Mouse (Mus musculus): ENCODE data around the gene Pfkm. TPM values are rescaled to one million over a fixed set of nuclear protein-coding genes. Genes with fewer than 3 reads are reported as not detected.
A peak's percentile ranks its signal among the peaks of the same experiment; 100 is the strongest.

Gene Pfkm
- polyA plus RNA-seq, 1 experiment from 2014 or later: 44.6 TPM

DNA sequence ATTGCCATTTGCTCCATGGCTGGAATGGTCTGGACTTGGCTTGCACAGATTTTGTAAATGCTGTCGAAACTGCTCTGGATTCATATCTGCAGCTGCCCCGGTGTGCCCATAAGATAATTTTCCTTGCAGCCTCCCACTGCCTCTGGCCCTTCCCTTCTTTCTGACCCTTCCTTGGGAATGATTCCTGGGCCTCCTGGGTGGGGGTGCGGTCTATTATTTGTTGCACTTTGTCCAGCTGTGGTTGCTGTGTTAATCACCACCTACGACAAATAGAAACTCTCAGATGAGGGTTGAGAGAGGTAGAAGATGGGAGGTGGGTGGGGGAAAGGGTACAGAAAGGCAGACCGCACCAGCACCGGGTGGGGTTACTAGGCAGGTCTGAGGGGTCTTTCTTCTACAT lies 14.8 kb downstream of the Pfkm start:
- 83% methylated on average over 6 of the region's 6 CpGs for WGBS
- ATAC-seq (replicated peaks; ENCODE audit: low FRiP score): no peak
- Histone ChIP-seq H3K27ac (no peak overlapping the region; the same call in 1 of the 2 replicates), H3K4me2 (no peak overlapping the region), H3K9me3 (replicated peaks) (no peaks in the 10 kb centered on the region), H3K4me1 (peaks cover 27% of the 10 kb centered on the region), H3K4me3 (replicated peaks) (no peak overlapping the region), H3K27me3 (0 out of 2 replicates have a peak, but pooled peaks cover 4% of the 10 kb centered on the region), H3K36me3 (peaks cover 5% of the 10 kb centered on the region; the same call in 1 of the 2 replicates), H3K9ac (no peak overlapping the region)

DNA sequence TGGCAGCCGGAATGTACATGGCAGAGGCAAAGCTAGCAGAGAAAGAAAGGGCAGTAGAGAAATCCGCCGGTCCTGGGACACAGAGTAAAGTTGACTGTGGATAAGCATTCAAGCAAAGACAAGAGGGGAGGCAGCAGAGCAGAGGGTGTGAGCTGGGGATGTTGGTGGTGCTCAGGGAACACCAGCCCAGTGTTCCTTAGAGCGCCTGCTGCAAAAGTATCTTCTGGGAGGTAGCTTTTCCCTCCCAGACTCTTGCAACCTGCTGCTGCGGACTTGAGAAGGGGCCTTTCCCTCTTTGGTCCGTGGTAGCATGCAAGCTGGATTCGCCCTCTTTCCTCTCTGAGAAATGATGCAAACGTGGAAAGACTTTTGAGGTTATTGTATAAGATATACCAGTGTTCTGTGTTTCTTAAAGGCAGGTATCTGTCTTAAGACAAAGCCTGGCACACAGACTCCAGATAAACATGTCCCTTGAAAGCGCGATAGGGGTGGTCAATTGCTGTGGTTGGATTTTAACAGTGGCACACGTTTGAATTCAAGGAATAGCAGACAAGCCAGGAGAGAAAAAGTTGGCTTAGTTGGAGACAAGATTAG lies 15.4 kb downstream of the Pfkm start:
- Histone ChIP-seq H3K36me3 (peaks cover 11% of the 10 kb centered on the region; the same call in 1 of the 2 replicates), H3K9me3 (replicated peaks) (no peaks in the 10 kb centered on the region), H3K27me3 (0 out of 2 replicates have a peak, but pooled peaks cover 4% of the 10 kb centered on the region), H3K27ac (peak overlapping the region; percentile 90), H3K9ac (peak overlapping the region; percentile 82), H3K4me3 (replicated peaks) (peak overlapping the region; percentile 74), H3K4me1 (peaks cover 27% of the 10 kb centered on the region), H3K4me2 (peak overlapping the region; percentile 86)
- 34% methylated on average over 11 of the region's 11 CpGs for WGBS
- no peak for ATAC-seq (replicated peaks; ENCODE audit: low FRiP score)

DNA sequence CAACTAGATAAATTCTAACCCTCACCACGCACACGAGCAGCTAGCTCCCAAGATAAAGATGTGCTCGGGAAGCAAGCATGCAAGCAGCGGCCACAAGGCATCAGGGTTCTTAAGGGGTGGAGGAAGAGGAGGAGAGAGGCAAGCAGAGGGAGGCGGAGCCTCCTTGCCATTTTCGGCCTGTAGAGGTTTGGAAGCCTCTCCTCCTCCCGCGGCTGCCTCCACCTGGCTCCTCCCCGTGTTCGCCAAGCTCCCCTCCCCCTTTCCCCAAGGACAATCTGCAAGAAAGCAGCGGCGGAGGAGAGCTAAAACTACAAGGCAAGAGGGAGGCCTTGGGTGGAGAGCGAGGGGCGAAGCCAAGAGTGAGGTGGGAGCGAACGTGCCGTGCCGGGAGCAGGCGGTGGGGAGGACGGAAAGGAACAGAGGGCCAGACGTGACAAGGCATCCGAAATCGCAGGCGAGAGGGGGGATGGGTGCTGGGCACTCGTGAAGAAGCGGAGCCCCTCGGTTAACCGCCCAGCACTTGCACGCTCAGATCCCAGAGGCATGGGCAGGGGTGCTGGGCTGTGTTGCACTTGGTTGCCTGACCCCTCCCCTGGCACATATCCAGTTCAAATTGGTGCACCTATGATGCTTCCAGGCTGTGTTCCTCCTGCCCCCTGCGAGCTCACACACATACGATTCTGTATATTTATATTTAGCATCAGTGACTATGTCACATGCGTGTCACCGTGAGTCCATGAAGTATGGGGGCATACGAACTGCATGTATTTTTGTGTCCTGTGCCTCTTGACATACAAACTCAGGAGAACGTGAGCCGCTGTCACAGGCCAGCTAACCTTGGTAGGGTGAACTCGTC lies 16.1 kb downstream of the Pfkm start:
- 2% methylated on average over 37 of the region's 37 CpGs for WGBS
- peak overlapping the region; percentile 86 for H3K4me2 ChIP-seq
- ATAC-seq (replicated peaks; ENCODE audit: low FRiP score): peak; percentile 97
- H3K36me3 ChIP-seq: peaks cover 14% of the 10 kb centered on the region; the same call in 1 of the 2 replicates
- H3K9ac ChIP-seq: peak overlapping the region; percentile 82
- peak overlapping the region; percentile 74 for H3K4me3 ChIP-seq (replicated peaks)
- peak overlapping the region; percentile 90 for H3K27ac ChIP-seq
- 0 out of 2 replicates have a peak, but pooled peaks cover 4% of the 10 kb centered on the region for H3K27me3 ChIP-seq
- peaks cover 27% of the 10 kb centered on the region for H3K4me1 ChIP-seq
- no peaks in the 10 kb centered on the region for H3K9me3 ChIP-seq (replicated peaks)

DNA sequence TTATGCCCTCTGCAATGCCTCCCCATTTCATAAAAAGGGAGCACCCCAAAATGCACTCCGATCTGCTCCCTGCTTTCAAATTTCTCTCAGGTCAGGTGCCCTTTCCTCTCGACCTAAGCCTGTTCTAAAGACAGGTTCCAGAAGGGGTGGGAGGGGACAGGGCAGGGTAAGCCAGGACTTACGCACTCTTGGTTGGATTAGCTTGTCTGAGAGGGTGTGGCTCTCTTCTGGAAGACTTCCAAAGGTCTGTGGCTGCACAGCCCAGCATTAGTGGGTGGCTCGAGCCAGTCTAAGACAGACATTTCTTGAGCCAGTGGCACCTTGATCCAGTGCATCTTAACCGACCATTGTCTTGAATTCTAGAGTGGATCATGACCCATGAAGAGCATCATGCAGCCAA lies 19.4 kb downstream of the Pfkm start:
- H3K27me3 ChIP-seq: no peaks in the 10 kb centered on the region
- peaks cover 29% of the 10 kb centered on the region for H3K36me3 ChIP-seq
- no peak overlapping the region for H3K9ac ChIP-seq
- no peak overlapping the region for H3K4me2 ChIP-seq
- H3K4me1 ChIP-seq: peaks cover 27% of the 10 kb centered on the region
- no peak overlapping the region for H3K4me3 ChIP-seq (replicated peaks)
- WGBS: 75% methylated on average over 5 of the region's 5 CpGs
- no peak overlapping the region for H3K27ac ChIP-seq
- ATAC-seq (replicated peaks; ENCODE audit: low FRiP score): no peak
- H3K9me3 ChIP-seq (replicated peaks): no peaks in the 10 kb centered on the region

DNA sequence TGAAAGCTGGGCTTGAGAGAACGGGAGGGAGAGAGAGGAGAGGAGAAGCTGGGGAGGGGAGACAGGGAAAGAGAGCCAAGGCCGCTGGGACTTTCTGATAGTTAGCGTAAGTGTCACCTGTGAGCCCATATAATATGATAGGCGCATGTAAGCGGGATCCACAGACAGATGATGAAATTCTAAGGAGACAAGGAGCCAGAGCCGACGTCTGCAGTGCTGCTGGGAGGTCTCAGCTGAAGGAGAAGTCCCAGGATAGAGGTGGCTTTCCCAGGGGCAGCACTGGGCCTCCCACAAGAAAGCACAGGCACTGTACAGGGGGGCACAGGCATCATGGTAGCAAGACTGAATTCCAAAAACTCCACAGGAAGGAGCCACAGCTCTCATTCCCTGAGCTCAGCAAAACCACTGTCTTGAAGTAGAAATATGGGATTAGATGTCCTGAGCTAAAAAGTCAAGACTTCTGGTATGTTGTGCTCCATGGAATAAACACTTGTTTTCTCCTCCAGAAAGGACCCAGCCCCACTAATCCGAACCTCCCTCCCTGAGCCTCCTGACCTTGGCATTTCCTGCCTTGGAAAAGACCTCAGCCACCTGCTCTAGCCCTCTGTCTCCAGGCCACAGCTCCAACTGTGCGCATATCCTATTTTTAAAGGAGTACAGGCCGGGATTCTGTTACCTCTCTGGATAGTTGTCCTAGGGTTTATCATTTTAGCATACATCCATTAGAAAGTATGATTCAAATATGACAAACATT lies 21.9 kb downstream of the Pfkm start:
- H3K4me2 ChIP-seq: no peak overlapping the region
- H3K36me3 ChIP-seq: peaks cover 51% of the 10 kb centered on the region
- no peak overlapping the region for H3K4me3 ChIP-seq (replicated peaks)
- H3K9ac ChIP-seq: no peak overlapping the region
- no peak overlapping the region for H3K27ac ChIP-seq
- no peaks in the 10 kb centered on the region for H3K27me3 ChIP-seq
- 78% methylated on average over 10 of the region's 10 CpGs for WGBS
- H3K4me1 ChIP-seq: peaks cover 7% of the 10 kb centered on the region; the same call in 1 of the 2 replicates
- ATAC-seq (replicated peaks; ENCODE audit: low FRiP score): no peak
- no peaks in the 10 kb centered on the region for H3K9me3 ChIP-seq (replicated peaks)

DNA sequence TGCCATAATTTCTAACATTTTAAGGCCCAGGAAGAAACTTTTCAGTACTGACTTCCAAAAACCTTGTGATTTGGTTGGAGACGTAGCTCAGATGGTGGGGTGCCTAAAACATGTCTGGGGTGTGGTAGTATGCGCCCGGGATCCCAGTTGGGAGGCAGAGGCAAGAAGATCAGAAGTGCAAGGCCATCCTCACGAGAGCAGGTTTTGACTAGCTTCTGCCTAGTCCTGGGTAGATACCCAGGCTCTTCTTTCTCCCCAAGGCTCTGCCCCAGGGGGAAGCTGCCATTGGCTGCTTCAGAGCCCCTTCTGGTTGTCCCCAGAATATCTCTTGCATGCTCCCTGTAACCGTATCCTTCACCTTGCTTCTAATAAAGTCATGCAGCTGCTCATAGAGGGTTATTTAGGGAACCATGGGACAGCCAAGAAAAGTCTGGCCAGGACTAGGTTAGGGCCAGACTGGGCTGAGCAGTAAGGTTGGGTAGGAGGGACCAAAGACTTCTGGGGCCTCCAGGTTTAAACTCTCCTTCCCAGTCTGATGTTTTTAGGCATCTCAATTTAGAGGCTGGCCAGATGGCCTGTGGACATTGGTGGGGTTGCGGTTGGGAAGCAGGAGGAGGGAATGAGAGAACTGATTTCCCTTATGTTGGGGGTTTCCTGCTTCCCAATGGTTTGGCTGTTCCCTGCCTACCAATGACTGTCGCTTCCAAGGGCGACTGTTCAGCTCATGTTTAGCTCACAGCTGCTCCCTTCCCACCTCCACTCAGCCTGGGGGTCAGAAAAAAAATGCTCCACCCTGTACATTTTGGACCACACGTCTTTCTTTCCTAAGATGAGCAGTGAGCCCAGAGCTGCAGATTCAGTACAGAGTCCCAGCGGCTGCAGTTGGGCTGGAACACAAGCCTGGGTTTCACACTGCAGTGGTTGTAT lies 22.7 kb downstream of the Pfkm start:
- H3K4me2 ChIP-seq: no peak overlapping the region
- H3K9me3 ChIP-seq (replicated peaks): no peaks in the 10 kb centered on the region
- no peak overlapping the region for H3K9ac ChIP-seq
- H3K27ac ChIP-seq: no peak overlapping the region
- no peaks in the 10 kb centered on the region for H3K27me3 ChIP-seq
- H3K4me3 ChIP-seq (replicated peaks): no peak overlapping the region
- peaks cover 59% of the 10 kb centered on the region for H3K36me3 ChIP-seq
- whole genome bisulfite sequencing: 86% methylated on average over 10 of the region's 10 CpGs
- peaks cover under 1% of the 10 kb centered on the region; the same call in 1 of the 2 replicates for H3K4me1 ChIP-seq
- ATAC-seq (replicated peaks; ENCODE audit: low FRiP score): no peak

DNA sequence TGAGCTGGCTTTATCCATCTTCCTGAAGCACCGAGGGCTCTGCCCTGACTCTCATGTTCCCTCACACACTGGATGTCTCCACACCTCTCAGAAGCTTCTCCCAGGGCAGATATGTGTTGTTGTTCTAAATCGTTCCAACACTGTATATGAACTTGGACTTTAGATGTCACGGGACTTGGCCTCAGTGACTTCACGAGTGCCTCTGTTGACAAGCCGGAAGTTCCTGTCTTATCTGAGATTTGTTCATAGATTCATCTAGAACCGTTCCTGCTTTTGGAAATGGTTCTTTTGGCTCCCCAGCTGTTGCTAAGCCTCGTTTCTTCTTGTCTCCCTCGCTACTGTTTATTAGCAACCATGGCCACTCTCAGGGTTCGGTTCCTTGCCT lies 23.4 kb downstream of the Pfkm start:
- H3K4me1 ChIP-seq: no peaks in the 10 kb centered on the region
- ATAC-seq (replicated peaks; ENCODE audit: low FRiP score): no peak
- H3K4me3 ChIP-seq (replicated peaks): no peak overlapping the region
- WGBS: 87% methylated on average over 9 of the region's 9 CpGs
- no peak overlapping the region for H3K4me2 ChIP-seq
- no peak overlapping the region for H3K9ac ChIP-seq
- no peaks in the 10 kb centered on the region for H3K27me3 ChIP-seq
- H3K36me3 ChIP-seq: peaks cover 66% of the 10 kb centered on the region
- no peak overlapping the region for H3K27ac ChIP-seq
- no peaks in the 10 kb centered on the region for H3K9me3 ChIP-seq (replicated peaks)

DNA sequence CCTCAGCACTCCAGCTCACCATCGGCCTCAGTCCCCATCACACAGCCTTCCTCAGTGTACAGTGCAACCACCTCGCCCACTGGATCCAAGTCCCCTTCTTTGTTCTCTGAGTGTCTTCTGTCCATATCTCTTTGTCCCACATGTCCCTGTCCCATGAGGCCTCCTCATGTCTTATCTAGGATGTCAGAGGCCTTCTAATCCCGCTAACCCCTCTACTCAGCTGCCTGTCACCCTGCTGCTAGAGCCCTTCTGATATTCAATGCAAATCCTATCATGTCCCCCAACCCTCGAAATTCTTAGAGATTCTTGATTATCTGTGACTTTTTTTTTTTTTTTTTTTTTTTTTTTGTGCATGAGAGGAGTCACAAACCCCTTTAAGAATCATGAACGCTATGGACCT lies 23.9 kb downstream of the Pfkm start:
- WGBS: 86% methylated on average over 5 of the region's 5 CpGs
- Histone ChIP-seq H3K4me3 (replicated peaks) (no peak overlapping the region), H3K9me3 (replicated peaks) (no peaks in the 10 kb centered on the region), H3K27me3 (no peaks in the 10 kb centered on the region), H3K4me2 (no peak overlapping the region), H3K4me1 (no peaks in the 10 kb centered on the region), H3K36me3 (peaks cover 71% of the 10 kb centered on the region), H3K9ac (no peak overlapping the region), H3K27ac (no peak overlapping the region)
- no peak for ATAC-seq (replicated peaks; ENCODE audit: low FRiP score)

DNA sequence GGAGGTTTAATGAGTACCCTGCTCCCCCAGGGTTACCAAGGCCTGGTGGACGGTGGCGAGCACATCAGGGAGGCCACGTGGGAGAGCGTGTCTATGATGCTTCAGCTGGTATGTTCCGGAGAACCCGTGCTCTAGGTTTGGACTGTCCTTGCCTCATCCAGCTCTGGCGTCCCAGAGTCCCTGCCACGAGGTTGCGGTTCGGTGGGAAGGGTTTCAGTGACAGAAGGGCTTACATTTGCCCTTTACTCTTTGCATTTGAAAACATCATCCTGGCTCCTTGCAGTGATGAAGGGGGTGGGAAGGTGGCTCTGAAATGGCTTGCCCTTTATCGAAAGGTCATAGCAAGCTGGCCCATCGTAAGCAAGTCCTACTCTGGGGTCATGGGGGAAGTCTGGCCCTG lies 27.0 kb downstream of the Pfkm start:
- H3K27me3 ChIP-seq: no peaks in the 10 kb centered on the region
- no peak overlapping the region for H3K27ac ChIP-seq
- peaks cover 87% of the 10 kb centered on the region for H3K36me3 ChIP-seq
- H3K4me1 ChIP-seq: no peaks in the 10 kb centered on the region
- H3K9ac ChIP-seq: no peak overlapping the region
- H3K4me2 ChIP-seq: no peak overlapping the region
- no peaks in the 10 kb centered on the region for H3K9me3 ChIP-seq (replicated peaks)
- H3K4me3 ChIP-seq (replicated peaks): no peak overlapping the region
- whole genome bisulfite sequencing: 81% methylated on average over 12 of the region's 12 CpGs
- no peak for ATAC-seq (replicated peaks; ENCODE audit: low FRiP score)

DNA sequence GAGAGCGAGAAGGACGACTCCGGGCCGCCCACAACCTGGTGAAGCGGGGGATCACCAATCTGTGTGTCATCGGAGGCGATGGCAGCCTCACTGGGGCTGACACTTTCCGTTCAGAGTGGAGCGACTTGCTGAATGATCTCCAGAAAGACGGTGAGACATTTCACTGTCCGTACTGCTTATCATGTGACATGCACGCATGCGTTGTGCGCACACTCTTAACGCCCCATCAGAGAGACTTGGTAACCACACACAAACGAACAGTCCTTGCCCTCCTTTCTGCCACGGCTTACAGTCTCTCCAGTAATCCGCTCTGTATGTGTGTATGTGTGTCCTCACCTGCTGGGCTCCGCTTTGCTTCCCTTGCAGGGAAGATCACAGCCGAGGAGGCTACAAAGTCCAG lies 28.4 kb downstream of the Pfkm start:
- Histone ChIP-seq H3K4me2 (no peak overlapping the region), H3K4me1 (no peaks in the 10 kb centered on the region), H3K9ac (no peak overlapping the region), H3K27me3 (no peaks in the 10 kb centered on the region), H3K4me3 (replicated peaks) (no peak overlapping the region), H3K9me3 (replicated peaks) (no peaks in the 10 kb centered on the region), H3K36me3 (peaks cover 91% of the 10 kb centered on the region), H3K27ac (no peak overlapping the region)
- ATAC-seq (replicated peaks; ENCODE audit: low FRiP score): no peak
- 94% methylated on average over 20 of the region's 20 CpGs for WGBS

DNA sequence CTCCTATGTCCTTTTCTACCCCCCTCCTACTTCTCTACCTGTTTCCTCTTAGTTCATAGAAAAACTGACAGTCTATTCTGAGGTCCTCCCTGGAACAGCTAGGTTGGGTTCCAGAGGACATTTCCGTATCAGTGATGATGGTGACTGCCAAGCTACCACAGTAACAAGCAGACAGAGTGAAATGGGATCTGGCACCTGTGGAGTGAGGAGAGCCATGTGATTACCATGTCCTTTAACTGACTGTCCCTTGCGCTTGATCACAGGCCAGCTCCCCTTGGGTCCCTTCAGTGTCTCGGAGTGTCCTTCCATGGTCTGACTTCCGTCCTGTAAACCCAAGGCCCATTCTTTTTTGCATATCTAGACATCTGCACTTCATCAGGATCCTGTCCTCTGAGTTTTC lies 38.6 kb downstream of the Pfkm start:
- peaks cover 74% of the 10 kb centered on the region for H3K36me3 ChIP-seq
- no peak for ATAC-seq (replicated peaks; ENCODE audit: low FRiP score)
- no peak overlapping the region for H3K27ac ChIP-seq
- no peaks in the 10 kb centered on the region for H3K27me3 ChIP-seq
- H3K4me1 ChIP-seq: peaks cover 26% of the 10 kb centered on the region
- WGBS: 90% methylated on average over 4 of the region's 4 CpGs
- H3K4me2 ChIP-seq: no peak overlapping the region
- H3K4me3 ChIP-seq (replicated peaks): no peak overlapping the region
- no peak overlapping the region for H3K9ac ChIP-seq
- H3K9me3 ChIP-seq (replicated peaks): no peaks in the 10 kb centered on the region
